Mouse (Mus musculus) stomach, postnatal 0 days (tissue): ENCODE data around the gene Atf2.

ENCODE experiments used
- CTCF ChIP-seq: IDR thresholded peaks from 2 replicates; pipeline ENCODE4 v1.5.1; 2016; ENCODE audit warnings: antibody characterized with exemption, low read depth, mild to moderate bottlenecking, moderate library complexity
- EP300 ChIP-seq: optimal IDR thresholded peaks from 2 replicates; pipeline ENCODE3; 2016; ENCODE audit warnings: antibody characterized with exemption

DNA sequence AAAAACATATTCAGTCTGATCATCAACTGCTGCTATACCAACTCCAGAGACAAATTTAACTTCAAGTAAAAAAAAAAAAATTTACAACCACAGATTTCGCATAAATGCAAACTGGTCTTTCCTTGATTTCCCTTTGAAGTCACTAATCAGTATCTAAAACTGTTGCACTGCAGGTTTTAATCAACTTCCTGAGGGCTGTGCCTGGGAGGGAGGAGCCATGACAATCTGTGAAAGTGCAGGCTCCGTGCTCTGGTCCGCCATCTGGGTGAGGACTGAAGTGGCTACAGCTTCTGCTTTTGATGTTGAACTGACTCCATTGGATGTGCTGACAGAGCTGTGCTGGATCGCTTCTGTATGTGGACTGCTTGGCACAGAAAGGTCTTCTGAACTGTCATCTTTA lies 73.7 kb downstream of the Atf2 start:
- TF ChIP-seq CTCF (no peak), EP300 (no peak)
